Mouse (Mus musculus) hindbrain, embryonic 16.5 days (tissue): ENCODE measurements around the gene Olfr548-ps1. TPM values are rescaled to one million over a fixed set of nuclear protein-coding genes. Genes with fewer than 3 reads are reported as not detected.
"Not testable (repeated sequence)": the region's sequence is repeated elsewhere in the genome, so short reads cannot be mapped to it uniquely, and the experiment has no call there.

Experiments
- ATAC-seq: fragments of 200-750 bp; cut with Nextera tagmentation; 2 replicates; pipeline ENCODE4 v1.8.0; 2017; ENCODE audit warnings: moderate TSS enrichment, moderate library complexity
- H3K27ac ChIP-seq: fragments of 300-500 bp; sonication (generic); 2 replicates; pipeline ENCODE4 v1.5.1; 2014; ENCODE audit warnings: low read depth, mild to moderate bottlenecking, control low read depth, low read length, moderate library complexity
- H3K27me3 ChIP-seq: fragments of 300-500 bp; sonication (generic); replicated peaks from 2 replicates; pipeline ENCODE4 v1.6.1; 2014; ENCODE audit warnings: low read length; ENCODE audit not compliant: control insufficient read depth, insufficient read depth
- H3K36me3 ChIP-seq: fragments of 300-500 bp; sonication (generic); 2 replicates; pipeline ENCODE4 v1.6.1; 2014; ENCODE audit warnings: mild to moderate bottlenecking, low read length, moderate library complexity, mixed read lengths; ENCODE audit not compliant: control insufficient read depth, insufficient read depth
- H3K4me1 ChIP-seq: fragments of 300-500 bp; sonication (generic); 2 replicates; pipeline ENCODE4 v1.6.1; 2014; ENCODE audit warnings: low read depth, low read length; ENCODE audit not compliant: control insufficient read depth, insufficient read depth
- H3K4me2 ChIP-seq: fragments of 300-500 bp; sonication (generic); 2 replicates; pipeline ENCODE4 v1.6.1; 2014; ENCODE audit warnings: mild to moderate bottlenecking, low read length, control low read depth, moderate library complexity
- H3K4me3 ChIP-seq: fragments of 300-500 bp; sonication (generic); 2 replicates; pipeline ENCODE4 v1.5.1; 2014; ENCODE audit warnings: mild to moderate bottlenecking, low read length, control low read depth, moderate library complexity
- H3K9ac ChIP-seq: fragments of 300-500 bp; sonication (generic); 2 replicates; pipeline ENCODE4 v1.6.1; 2014; ENCODE audit warnings: low read depth, mild to moderate bottlenecking, control low read depth, low read length, moderate library complexity
- H3K9me3 ChIP-seq: fragments of 300-500 bp; sonication (generic); 2 replicates; pipeline ENCODE4 v1.6.1; 2014; ENCODE audit warnings: mild to moderate bottlenecking, low read length, moderate library complexity; ENCODE audit not compliant: control insufficient read depth
- WGBS: fragments of 180-500 bp; shearing (Covaris S2); extraction: QIAGEN DNeasy Blood & Tissue Kit; methylation state at CpG from one replicate; pipeline ENCODE4 v1.1.7; 2014; 5-methylcytosine and 5-hydroxymethylcytosine counted together
- polyA plus RNA-seq: library from polyadenylated mRNA; unstranded; fragments of >200 nt; fragmentation: Nextera tagmentation; extraction: Ambion mirVana; gene quantifications from 2 replicates; pipeline ENCODE4 v1.2.1, GENCODE M21; 2015

Gene Olfr548-ps1
- polyA plus RNA-seq, result not detected in 2 replicates

GRCm38 (mm10) chr7:102540596-102540995 is at the start of gene Olfr548-ps1:
TSS of gene Olfr548-ps1 (plus strand) at chr7:102540896.
- 87% methylated on average over 2 of the region's 2 CpGs for WGBS
- H3K4me2 ChIP-seq, result no peak within 1 kb of the TSS
- H3K36me3 ChIP-seq, result no peaks in the 10 kb centered on the region
- no peak within 1 kb of the TSS for H3K27ac ChIP-seq
- no peak within 1 kb of the TSS for H3K9ac ChIP-seq
- H3K4me1 ChIP-seq, result no peaks in the 10 kb centered on the region
- H3K27me3 ChIP-seq, result no peaks in the 10 kb centered on the region
- no peaks in the 10 kb centered on the region for H3K9me3 ChIP-seq
- no peak for ATAC-seq
- H3K4me3 ChIP-seq, result no peak within 1 kb of the TSS

GRCm38 (mm10) chr7:102494416-102494815 is 46.3 kb upstream of the Olfr548-ps1 start:
- not testable (repeated sequence) for H3K27ac ChIP-seq, H3K4me2 ChIP-seq, H3K27me3 ChIP-seq, ATAC-seq, H3K9ac ChIP-seq, H3K36me3 ChIP-seq, H3K4me1 ChIP-seq, H3K4me3 ChIP-seq, H3K9me3 ChIP-seq
- 60% methylated on average over 5 of the region's 7 CpGs for WGBS

GRCm38 (mm10) chr7:102499473-102499872 is 41.2 kb upstream of the Olfr548-ps1 start, which contains the start of gene Olfr545:
TSS of gene Olfr545 (minus strand) at chr7:102499573.
- Histone ChIP-seq H3K4me3 (no peak within 1 kb of the TSS), H3K4me1 (no peaks in the 10 kb centered on the region), H3K4me2 (no peak within 1 kb of the TSS), H3K27ac (no peak within 1 kb of the TSS), H3K36me3 (no peaks in the 10 kb centered on the region), H3K27me3 (no peaks in the 10 kb centered on the region), H3K9me3 (no peaks in the 10 kb centered on the region), H3K9ac (no peak within 1 kb of the TSS)
- WGBS, result 76% methylated on average over 3 of the region's 3 CpGs
- ATAC-seq, result no peak

GRCm38 (mm10) chr7:102501986-102502385 is 38.7 kb upstream of the Olfr548-ps1 start:
- Histone ChIP-seq H3K36me3 (no peaks in the 10 kb centered on the region), H3K27me3 (no peaks in the 10 kb centered on the region), H3K27ac (no peak overlapping the region), H3K4me2 (no peak overlapping the region), H3K4me3 (no peak overlapping the region), H3K4me1 (no peaks in the 10 kb centered on the region), H3K9me3 (no peaks in the 10 kb centered on the region), H3K9ac (no peak overlapping the region)
- WGBS, result 86% methylated on average over 5 of the region's 5 CpGs
- ATAC-seq, result no peak

- Histone ChIP-seq H3K4me2 (no peak overlapping the region), H3K27me3 (no peaks in the 10 kb centered on the region), H3K9ac (no peak overlapping the region), H3K9me3 (no peaks in the 10 kb centered on the region), H3K4me3 (no peak overlapping the region), H3K4me1 (no peaks in the 10 kb centered on the region), H3K27ac (no peak overlapping the region), H3K36me3 (no peaks in the 10 kb centered on the region)
- WGBS, result 45% methylated on average over 3 of the region's 3 CpGs
- peak; percentile 92 for ATAC-seq
These were observed 33.8 kb upstream of the Olfr548-ps1 start for GRCm38 (mm10) chr7:102506848-102507247.

- no peaks in the 10 kb centered on the region for H3K9me3 ChIP-seq
- H3K27me3 ChIP-seq, result no peaks in the 10 kb centered on the region
- H3K4me1 ChIP-seq, result 0 out of 2 replicates have a peak, but pooled peaks cover 2% of the 10 kb centered on the region
- WGBS, result 89% methylated on average over 9 of the region's 9 CpGs
- no peak overlapping the region for H3K27ac ChIP-seq
- H3K4me2 ChIP-seq, result no peak overlapping the region
- no peak overlapping the region for H3K4me3 ChIP-seq
- H3K36me3 ChIP-seq, result no peaks in the 10 kb centered on the region
- ATAC-seq, result no peak
- no peak overlapping the region for H3K9ac ChIP-seq
These were observed 32.6 kb upstream of the Olfr548-ps1 start for GRCm38 (mm10) chr7:102508066-102508465.

- Histone ChIP-seq H3K9ac (no peak overlapping the region), H3K4me2 (no peak overlapping the region), H3K36me3 (no peaks in the 10 kb centered on the region), H3K4me1 (0 out of 2 replicates have a peak, but pooled peaks cover 2% of the 10 kb centered on the region), H3K4me3 (no peak overlapping the region), H3K27ac (no peak overlapping the region), H3K27me3 (0 out of 2 replicates have a peak, but pooled peaks cover under 1% of the 10 kb centered on the region), H3K9me3 (no peaks in the 10 kb centered on the region)
- no peak for ATAC-seq
- WGBS, result 88% methylated on average over 6 of the region's 6 CpGs
These were observed 32.0 kb upstream of the Olfr548-ps1 start for GRCm38 (mm10) chr7:102508666-102509065.

- WGBS, result 71% methylated on average over 7 of the region's 7 CpGs
- Histone ChIP-seq H3K4me3 (no peak overlapping the region), H3K36me3 (no peaks in the 10 kb centered on the region), H3K27ac (no peak overlapping the region), H3K9me3 (no peaks in the 10 kb centered on the region), H3K4me2 (no peak overlapping the region), H3K4me1 (0 out of 2 replicates have a peak, but pooled peaks cover 2% of the 10 kb centered on the region), H3K27me3 (0 out of 2 replicates have a peak, but pooled peaks cover 3% of the 10 kb centered on the region), H3K9ac (no peak overlapping the region)
- no peak for ATAC-seq
These were observed 31.0 kb upstream of the Olfr548-ps1 start for GRCm38 (mm10) chr7:102509726-102510125.

GRCm38 (mm10) chr7:102511927-102512326 is 28.8 kb upstream of the Olfr548-ps1 start:
- Histone ChIP-seq H3K36me3 (no peaks in the 10 kb centered on the region), H3K4me3 (no peak overlapping the region), H3K27me3 (0 out of 2 replicates have a peak, but pooled peaks cover 3% of the 10 kb centered on the region), H3K4me1 (peaks cover 9% of the 10 kb centered on the region), H3K4me2 (no peak overlapping the region), H3K9ac (no peak overlapping the region), H3K9me3 (no peaks in the 10 kb centered on the region), H3K27ac (no peak overlapping the region)
- ATAC-seq, result no peak
- 94% methylated on average over 10 of the region's 10 CpGs for WGBS
